Mouse (Mus musculus): ENCODE measurements at regions not wholly inside any gene's neighbourhood (a gene's known extent, or its start where the extent isn't known, plus 50 kb on each side); places are given as distances from the start of the nearest gene placed in this dataset.

DNA sequence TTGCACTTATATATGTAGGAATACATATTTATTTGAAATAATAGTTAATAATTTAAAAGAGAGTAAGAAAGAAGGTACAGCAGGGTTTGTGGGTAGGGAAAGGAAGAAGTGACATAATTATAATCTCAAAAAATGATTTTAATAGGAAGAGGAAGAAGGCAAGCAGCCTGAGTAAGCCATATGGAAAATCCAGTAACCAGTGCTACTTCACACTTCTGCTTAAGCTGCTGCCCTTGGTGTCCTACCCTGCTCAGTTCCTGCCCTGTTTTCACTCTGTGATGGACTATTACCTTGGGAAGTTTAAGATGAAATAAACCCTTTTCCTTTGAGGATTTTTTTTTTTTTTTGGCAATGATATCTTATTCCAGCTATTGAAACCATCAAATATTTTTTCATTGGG, 537.5 kb upstream of the Zeb2 start:
- no peaks in the 10 kb centered on the region for H3K9me3 ChIP-seq (ENCODE audit: control insufficient read depth, low read length)
- no peak for ATAC-seq (ENCODE audit: insufficient number of reproducible peaks, low FRiP score, low TSS enrichment, low read depth)
- H3K36me3 ChIP-seq (ENCODE audit: control insufficient read depth, insufficient read depth, low read length), result no peaks in the 10 kb centered on the region
- H3K4me3 ChIP-seq (ENCODE audit: low read depth, low read length), result no peak overlapping the region
- no peak overlapping the region for H3K4me2 ChIP-seq (ENCODE audit: low read depth, severe bottlenecking)
- H3K4me1 ChIP-seq (ENCODE audit: control insufficient read depth, insufficient read depth, low read length), result no peaks in the 10 kb centered on the region
- H3K9ac ChIP-seq (ENCODE audit: low read length), result no peak overlapping the region
- no peak overlapping the region for H3K27ac ChIP-seq (replicated peaks; ENCODE audit: low read depth, low read length)
- H3K27me3 ChIP-seq (ENCODE audit: control insufficient read depth, insufficient read depth, low read length), result no peaks in the 10 kb centered on the region
- no peak for DNase-seq (ENCODE audit: low spot score)

DNA sequence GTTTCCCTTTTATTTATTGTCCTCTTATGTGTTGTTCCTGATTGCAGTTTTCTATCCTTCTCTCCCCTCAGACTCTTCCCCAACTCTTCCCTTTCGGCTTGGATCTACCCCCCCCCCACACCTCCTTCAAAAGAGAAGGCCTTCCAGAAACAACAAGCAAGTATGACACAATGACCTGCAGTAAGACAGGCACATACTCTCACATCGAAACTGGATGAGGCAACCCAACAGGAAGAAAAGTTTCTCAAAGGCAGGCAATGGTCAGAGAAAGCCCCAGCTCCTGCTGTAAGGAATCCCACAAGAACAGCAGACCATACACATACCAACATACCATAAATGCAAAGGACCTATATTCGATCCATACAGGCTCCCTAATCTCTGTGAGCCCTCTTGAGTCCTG, 535.8 kb upstream of the Zeb2 start:
- no peak overlapping the region for H3K4me3 ChIP-seq (ENCODE audit: low read depth, low read length)
- no peaks in the 10 kb centered on the region for H3K9me3 ChIP-seq (ENCODE audit: control insufficient read depth, low read length)
- DNase-seq (ENCODE audit: low spot score) (no peak), ATAC-seq (ENCODE audit: insufficient number of reproducible peaks, low FRiP score, low TSS enrichment, low read depth) (no peak)
- no peak overlapping the region for H3K4me2 ChIP-seq (ENCODE audit: low read depth, severe bottlenecking)
- no peaks in the 10 kb centered on the region for H3K27me3 ChIP-seq (ENCODE audit: control insufficient read depth, insufficient read depth, low read length)
- 79% methylated on average over 3 of the region's 3 CpGs for WGBS
- H3K9ac ChIP-seq (ENCODE audit: low read length), result no peak overlapping the region
- H3K4me1 ChIP-seq (ENCODE audit: control insufficient read depth, insufficient read depth, low read length), result no peaks in the 10 kb centered on the region
- no peaks in the 10 kb centered on the region for H3K36me3 ChIP-seq (ENCODE audit: control insufficient read depth, insufficient read depth, low read length)
- H3K27ac ChIP-seq (replicated peaks; ENCODE audit: low read depth, low read length), result no peak overlapping the region

DNA sequence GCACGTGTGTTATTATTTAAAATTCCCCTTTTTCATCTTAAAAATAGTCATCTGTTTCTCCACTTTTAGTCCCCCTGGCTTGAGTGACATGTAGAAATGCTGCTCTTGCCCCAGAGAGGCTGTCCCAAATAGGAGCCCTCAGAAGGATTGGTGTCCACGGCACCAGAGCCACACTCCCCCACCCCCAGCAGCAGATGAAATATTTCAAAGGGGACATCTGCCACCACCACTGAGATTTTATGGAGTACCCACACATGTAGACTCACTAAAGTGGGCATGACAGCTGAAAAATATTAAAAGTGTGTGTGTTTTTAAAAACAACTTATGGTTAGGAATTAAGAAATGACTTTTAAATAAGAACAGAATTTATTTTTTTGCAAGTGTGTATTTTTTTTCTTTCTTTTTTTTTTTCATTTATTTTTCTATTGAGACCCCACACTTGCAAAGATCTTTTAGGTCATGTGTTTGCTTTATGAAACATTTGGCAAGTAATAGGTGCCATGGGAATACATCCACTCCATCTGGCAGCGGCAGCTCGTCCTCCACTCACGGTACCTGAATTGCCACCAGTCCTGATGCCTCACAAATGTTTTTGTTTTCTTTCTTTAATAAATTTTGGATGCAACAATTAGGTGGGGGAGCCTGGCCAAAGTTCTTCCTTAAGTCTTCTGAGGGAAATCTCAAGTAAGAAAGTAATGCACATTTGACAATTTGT, 533.2 kb upstream of the Zeb2 start:
- ATAC-seq (ENCODE audit: insufficient number of reproducible peaks, low FRiP score, low TSS enrichment, low read depth), result no peak
- 62% methylated on average over 5 of the region's 5 CpGs for WGBS

DNA sequence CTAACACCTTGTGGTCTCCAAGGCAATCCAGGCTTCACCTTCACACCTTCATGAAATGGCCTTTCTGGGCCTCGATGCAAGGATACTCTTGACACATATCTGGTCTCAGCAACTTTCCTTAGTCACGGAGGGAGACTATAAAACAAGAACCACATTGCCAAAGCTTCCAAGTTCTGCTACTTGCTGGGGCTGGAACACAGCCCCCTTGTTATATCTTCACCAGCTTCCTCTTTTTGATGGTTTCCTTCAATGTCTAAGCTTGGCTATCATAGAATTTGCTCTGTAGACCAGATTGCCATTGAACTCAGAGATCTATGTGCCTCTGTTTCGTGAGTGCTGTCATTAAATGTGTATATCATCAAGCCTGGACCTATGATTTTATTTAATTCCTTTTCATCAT, 530.7 kb upstream of the Zeb2 start:
- no peak overlapping the region for H3K4me3 ChIP-seq (ENCODE audit: low read depth, low read length)
- DNase-seq (ENCODE audit: low spot score) (no peak), ATAC-seq (ENCODE audit: insufficient number of reproducible peaks, low FRiP score, low TSS enrichment, low read depth) (no peak)
- H3K9ac ChIP-seq (ENCODE audit: low read length), result no peak overlapping the region
- 85% methylated on average over 3 of the region's 3 CpGs for WGBS
- no peaks in the 10 kb centered on the region for H3K36me3 ChIP-seq (ENCODE audit: control insufficient read depth, insufficient read depth, low read length)
- no peaks in the 10 kb centered on the region for H3K27me3 ChIP-seq (ENCODE audit: control insufficient read depth, insufficient read depth, low read length)
- no peaks in the 10 kb centered on the region for H3K9me3 ChIP-seq (ENCODE audit: control insufficient read depth, low read length)
- no peaks in the 10 kb centered on the region for H3K4me1 ChIP-seq (ENCODE audit: control insufficient read depth, insufficient read depth, low read length)
- H3K27ac ChIP-seq (replicated peaks; ENCODE audit: low read depth, low read length), result no peak overlapping the region
- H3K4me2 ChIP-seq (ENCODE audit: low read depth, severe bottlenecking), result no peak overlapping the region

More for the DNA sequence above, 533.2 kb upstream of the Zeb2 start:
- no peaks in the 10 kb centered on the region for H3K4me1 ChIP-seq (ENCODE audit: control insufficient read depth, insufficient read depth, low read length)
- DNase-seq (ENCODE audit: low spot score), result no peak
- H3K4me3 ChIP-seq (ENCODE audit: low read depth, low read length), result no peak overlapping the region
- H3K27me3 ChIP-seq (ENCODE audit: control insufficient read depth, insufficient read depth, low read length), result no peaks in the 10 kb centered on the region
- no peak overlapping the region for H3K4me2 ChIP-seq (ENCODE audit: low read depth, severe bottlenecking)
- H3K27ac ChIP-seq (replicated peaks; ENCODE audit: low read depth, low read length), result no peak overlapping the region
- H3K36me3 ChIP-seq (ENCODE audit: control insufficient read depth, insufficient read depth, low read length), result no peaks in the 10 kb centered on the region
- H3K9ac ChIP-seq (ENCODE audit: low read length), result no peak overlapping the region
- no peaks in the 10 kb centered on the region for H3K9me3 ChIP-seq (ENCODE audit: control insufficient read depth, low read length)

DNA sequence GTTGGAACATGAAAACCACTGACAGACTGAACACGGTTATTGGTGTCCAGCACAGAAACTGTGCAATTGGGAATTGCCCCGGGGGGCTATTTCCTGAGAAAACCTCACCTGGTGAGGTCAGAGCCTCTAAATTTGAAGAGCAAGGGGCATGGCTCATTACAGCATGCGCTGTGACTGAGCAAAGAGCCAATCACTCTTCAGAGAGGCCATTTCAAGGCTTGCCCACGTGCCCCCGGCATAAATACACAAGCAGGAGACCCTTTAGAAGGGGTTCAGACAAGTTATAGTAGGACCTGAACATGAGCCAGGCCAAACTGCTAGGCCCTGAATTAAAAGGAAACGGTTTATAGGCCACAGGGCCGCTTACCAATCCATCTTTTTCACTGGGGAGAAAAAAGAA, 512.9 kb upstream of the Zeb2 start:
- no peaks in the 10 kb centered on the region for H3K27me3 ChIP-seq (ENCODE audit: control insufficient read depth, insufficient read depth, low read length)
- ATAC-seq (ENCODE audit: insufficient number of reproducible peaks, low FRiP score, low TSS enrichment, low read depth) (peak; percentile 87), DNase-seq (ENCODE audit: low spot score) (peak; percentile 55)
- H3K4me1 ChIP-seq (ENCODE audit: control insufficient read depth, insufficient read depth, low read length), result no peaks in the 10 kb centered on the region
- H3K9ac ChIP-seq (ENCODE audit: low read length), result no peak overlapping the region
- WGBS, result 18% methylated on average over 7 of the region's 7 CpGs
- no peaks in the 10 kb centered on the region for H3K36me3 ChIP-seq (ENCODE audit: control insufficient read depth, insufficient read depth, low read length)
- H3K4me2 ChIP-seq (ENCODE audit: low read depth, severe bottlenecking), result no peak overlapping the region
- H3K27ac ChIP-seq (replicated peaks; ENCODE audit: low read depth, low read length), result no peak overlapping the region
- H3K4me3 ChIP-seq (ENCODE audit: low read depth, low read length), result no peak overlapping the region
- H3K9me3 ChIP-seq (ENCODE audit: control insufficient read depth, low read length), result no peaks in the 10 kb centered on the region

DNA sequence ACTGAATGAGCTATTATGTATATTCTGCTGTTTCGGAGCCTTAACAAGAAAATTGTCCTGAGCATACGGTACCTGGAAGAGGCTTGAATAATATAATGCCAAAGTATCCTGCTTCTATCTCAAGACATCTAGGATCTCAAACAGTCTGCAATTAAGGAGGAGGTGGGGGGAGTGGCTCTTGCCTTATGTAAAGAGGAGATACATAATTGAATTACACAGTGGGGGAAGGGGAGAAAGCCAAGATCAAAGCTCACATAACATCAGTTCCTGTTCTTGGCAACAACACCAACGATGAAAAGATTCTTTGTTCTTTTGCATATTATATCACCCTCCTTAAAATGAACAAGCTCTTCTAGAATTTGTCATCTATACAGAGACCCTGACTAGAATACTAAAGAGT, 512.4 kb upstream of the Zeb2 start:
- Histone ChIP-seq H3K27me3 (ENCODE audit: control insufficient read depth, insufficient read depth, low read length) (no peaks in the 10 kb centered on the region), H3K27ac (replicated peaks; ENCODE audit: low read depth, low read length) (no peak overlapping the region), H3K9me3 (ENCODE audit: control insufficient read depth, low read length) (no peaks in the 10 kb centered on the region), H3K4me3 (ENCODE audit: low read depth, low read length) (no peak overlapping the region), H3K4me2 (ENCODE audit: low read depth, severe bottlenecking) (no peak overlapping the region), H3K36me3 (ENCODE audit: control insufficient read depth, insufficient read depth, low read length) (no peaks in the 10 kb centered on the region), H3K9ac (ENCODE audit: low read length) (no peak overlapping the region), H3K4me1 (ENCODE audit: control insufficient read depth, insufficient read depth, low read length) (no peaks in the 10 kb centered on the region)
- 64% methylated on average over 3 of the region's 3 CpGs for WGBS
- no peak for ATAC-seq (ENCODE audit: insufficient number of reproducible peaks, low FRiP score, low TSS enrichment, low read depth)
- no peak for DNase-seq (ENCODE audit: low spot score)

DNA sequence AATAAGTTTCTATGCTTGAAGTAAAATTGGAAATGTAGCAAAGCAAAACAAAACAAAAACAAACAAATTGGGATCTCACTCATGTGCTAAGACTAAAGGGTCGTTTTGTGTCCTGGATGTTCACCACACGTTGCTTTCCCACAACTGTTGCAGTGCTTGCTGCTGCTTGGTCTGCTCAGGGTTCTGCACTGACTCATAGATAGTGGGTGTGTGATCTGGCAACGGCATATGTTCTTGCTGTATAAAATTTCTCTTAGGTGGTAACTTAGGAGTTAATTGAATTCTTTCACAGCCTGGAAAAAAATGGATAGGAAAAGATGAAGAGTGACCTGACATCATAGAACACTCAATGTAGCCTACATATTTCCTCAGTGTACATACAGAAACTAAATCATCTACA, 505.9 kb upstream of the Zeb2 start:
- no peaks in the 10 kb centered on the region for H3K27me3 ChIP-seq (ENCODE audit: control insufficient read depth, insufficient read depth, low read length)
- 77% methylated on average over 3 of the region's 3 CpGs for WGBS
- ATAC-seq (ENCODE audit: insufficient number of reproducible peaks, low FRiP score, low TSS enrichment, low read depth) (no peak), DNase-seq (ENCODE audit: low spot score) (no peak)
- no peaks in the 10 kb centered on the region for H3K4me1 ChIP-seq (ENCODE audit: control insufficient read depth, insufficient read depth, low read length)
- H3K4me2 ChIP-seq (ENCODE audit: low read depth, severe bottlenecking), result no peak overlapping the region
- H3K9me3 ChIP-seq (ENCODE audit: control insufficient read depth, low read length), result no peaks in the 10 kb centered on the region
- H3K36me3 ChIP-seq (ENCODE audit: control insufficient read depth, insufficient read depth, low read length), result no peaks in the 10 kb centered on the region
- H3K27ac ChIP-seq (replicated peaks; ENCODE audit: low read depth, low read length), result no peak overlapping the region
- no peak overlapping the region for H3K9ac ChIP-seq (ENCODE audit: low read length)
- no peak overlapping the region for H3K4me3 ChIP-seq (ENCODE audit: low read depth, low read length)

DNA sequence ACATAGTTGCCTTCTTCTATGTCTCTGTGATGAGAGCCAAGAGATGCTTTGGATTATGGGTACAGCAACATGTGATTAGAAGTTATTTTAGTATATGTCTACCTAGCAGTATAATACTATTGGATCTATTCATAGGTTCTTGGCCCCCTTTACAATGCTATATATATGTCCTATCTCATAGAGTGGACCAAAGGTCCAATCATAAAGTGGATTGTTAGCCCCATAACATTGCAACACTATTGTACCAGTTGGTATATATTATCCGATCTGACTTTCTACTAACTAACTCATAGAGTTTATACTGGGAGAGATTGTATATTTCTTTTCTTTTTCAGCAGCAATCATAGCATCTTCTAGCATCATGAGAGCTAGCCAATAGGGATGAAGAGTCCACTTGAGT, 491.7 kb upstream of the Zeb2 start:
- WGBS, result 91% methylated on average over 1 of the region's 1 CpGs
- Histone ChIP-seq H3K27me3 (ENCODE audit: control insufficient read depth, insufficient read depth, low read length) (no peaks in the 10 kb centered on the region), H3K4me1 (ENCODE audit: control insufficient read depth, insufficient read depth, low read length) (no peaks in the 10 kb centered on the region), H3K9ac (ENCODE audit: low read length) (no peak overlapping the region), H3K36me3 (ENCODE audit: control insufficient read depth, insufficient read depth, low read length) (no peaks in the 10 kb centered on the region), H3K4me2 (ENCODE audit: low read depth, severe bottlenecking) (no peak overlapping the region), H3K27ac (replicated peaks; ENCODE audit: low read depth, low read length) (no peak overlapping the region), H3K9me3 (ENCODE audit: control insufficient read depth, low read length) (no peaks in the 10 kb centered on the region), H3K4me3 (ENCODE audit: low read depth, low read length) (no peak overlapping the region)
- no peak for DNase-seq (ENCODE audit: low spot score)
- no peak for ATAC-seq (ENCODE audit: insufficient number of reproducible peaks, low FRiP score, low TSS enrichment, low read depth)

DNA sequence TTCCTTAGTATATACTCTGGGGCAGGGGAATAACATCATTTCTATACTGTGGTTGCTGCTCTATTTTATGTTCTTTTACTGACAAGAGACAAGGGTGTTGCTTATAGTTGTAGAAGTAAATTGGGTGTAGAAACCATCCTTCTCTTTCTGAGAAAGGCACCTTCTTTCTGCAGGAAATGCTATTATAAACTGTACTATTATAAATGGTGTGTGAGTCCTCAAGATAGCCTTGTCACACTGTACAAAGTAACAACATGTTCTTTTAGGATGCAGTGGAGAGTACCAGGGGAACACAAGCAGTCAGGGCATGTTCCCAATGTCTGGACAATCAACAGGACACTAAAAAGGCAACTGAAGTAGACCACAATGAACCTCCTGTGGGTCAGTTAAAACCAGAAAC, 490.2 kb upstream of the Zeb2 start:
- Histone ChIP-seq H3K9me3 (ENCODE audit: control insufficient read depth, low read length) (no peaks in the 10 kb centered on the region), H3K4me3 (ENCODE audit: low read depth, low read length) (no peak overlapping the region), H3K27ac (replicated peaks; ENCODE audit: low read depth, low read length) (no peak overlapping the region), H3K4me1 (ENCODE audit: control insufficient read depth, insufficient read depth, low read length) (no peaks in the 10 kb centered on the region), H3K36me3 (ENCODE audit: control insufficient read depth, insufficient read depth, low read length) (no peaks in the 10 kb centered on the region), H3K27me3 (ENCODE audit: control insufficient read depth, insufficient read depth, low read length) (no peaks in the 10 kb centered on the region), H3K9ac (ENCODE audit: low read length) (no peak overlapping the region), H3K4me2 (ENCODE audit: low read depth, severe bottlenecking) (no peak overlapping the region)
- ATAC-seq (ENCODE audit: insufficient number of reproducible peaks, low FRiP score, low TSS enrichment, low read depth), result no peak
- no peak for DNase-seq (ENCODE audit: low spot score)

Data from limb, embryonic 11.5 days (tissue).